Mouse (Mus musculus) erythroblast, embryonic 14.5 days (primary cell): ENCODE data around the gene Zfp961. TPM values are rescaled to one million over a fixed set of nuclear protein-coding genes. Genes with fewer than 3 reads are reported as not detected.
"Not testable (repeated sequence)": the region's sequence is repeated elsewhere in the genome, so short reads cannot be mapped to it uniquely, and the experiment has no call there.

ENCODE experiments used
- H3K27me3 ChIP-seq: 2 replicates; pipeline ENCODE4 v1.6.1; 2012; ENCODE audit warnings: inconsistent platforms; ENCODE audit not compliant: control insufficient read depth
- H3K36me3 ChIP-seq: 2 replicates; pipeline ENCODE4 v1.6.1; 2012; ENCODE audit warnings: mild to moderate bottlenecking, inconsistent platforms; ENCODE audit not compliant: control insufficient read depth
- H3K4me1 ChIP-seq: 2 replicates; pipeline ENCODE4 v1.6.1; 2012; ENCODE audit warnings: inconsistent platforms; ENCODE audit not compliant: control insufficient read depth
- H3K4me3 ChIP-seq: replicated peaks from 2 replicates; pipeline ENCODE3; 2012; ENCODE audit warnings: moderate library complexity, mild to moderate bottlenecking, inconsistent platforms
- H3K9me3 ChIP-seq: 2 replicates; pipeline ENCODE4 v1.6.1; 2012; ENCODE audit warnings: low read length, inconsistent platforms, mixed read lengths; ENCODE audit not compliant: control insufficient read depth
- GATA1 ChIP-seq: IDR thresholded peaks from 2 replicates; pipeline ENCODE4 v1.6.1; 2012; ENCODE audit warnings: low read length, inconsistent platforms, mixed read lengths
- TAL1 ChIP-seq: IDR thresholded peaks from 3 replicates; pipeline ENCODE4 v1.6.1; 2012; ENCODE audit warnings: low read length, inconsistent platforms, mixed read lengths
- polyA plus RNA-seq: library from polyadenylated mRNA; stranded (reverse); fragments of >175 nt; gene quantifications from 2 replicates; pipeline ENCODE4 v1.2.3, GENCODE M21; 2012

Gene Zfp961
- polyA plus RNA-seq, result 0.03 and 0.12 TPM in 2 replicates

DNA sequence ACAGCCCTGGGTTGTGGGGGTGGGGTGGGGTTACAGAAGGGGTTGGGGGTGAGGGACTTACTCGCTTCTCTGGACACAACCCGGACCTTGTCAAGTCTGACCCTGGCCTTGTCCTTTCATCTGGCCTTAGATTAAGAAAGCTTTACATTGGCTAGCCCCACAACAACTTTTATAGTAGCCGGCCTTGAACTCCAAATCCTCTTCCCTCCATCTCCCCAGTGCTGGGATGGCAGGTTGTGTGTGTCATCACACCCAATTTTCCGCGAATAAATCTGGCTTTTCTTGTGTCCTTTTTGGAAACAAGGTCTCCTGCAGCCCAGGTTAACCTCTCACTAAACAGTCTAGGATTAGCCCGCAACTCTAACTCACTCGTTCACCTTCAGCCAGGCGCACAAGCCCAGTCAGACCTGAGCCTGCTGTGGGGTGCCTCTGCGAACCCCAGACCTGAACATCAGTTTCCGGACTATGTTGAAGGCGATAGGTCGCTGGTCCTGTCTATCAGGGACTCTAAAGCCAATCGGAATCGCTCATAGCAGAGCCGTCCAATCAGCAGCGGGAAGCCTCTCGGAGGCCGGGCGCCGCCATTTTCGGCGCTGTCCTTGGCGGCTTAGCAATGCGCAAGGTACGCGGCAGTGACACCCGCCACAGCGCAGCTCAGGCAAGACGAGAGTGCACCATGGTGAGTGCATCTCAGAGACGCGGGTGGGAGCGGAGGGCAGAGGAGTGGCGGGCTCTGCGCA lies at the start of gene Zfp961:
Zfp961 (plus strand) TSS at position 557 of the 740 bp plus-strand sequence.
- Histone ChIP-seq H3K36me3 (peaks cover 5% of the 10 kb centered on the region), H3K9me3 (no peaks in the 10 kb centered on the region), H3K4me3 (peak within 1 kb of the TSS; percentile 77), H3K27me3 (peaks cover 18% of the 10 kb centered on the region), H3K4me1 (peaks cover 26% of the 10 kb centered on the region)
- TF ChIP-seq GATA1 (no peak), TAL1 (no peak)

DNA sequence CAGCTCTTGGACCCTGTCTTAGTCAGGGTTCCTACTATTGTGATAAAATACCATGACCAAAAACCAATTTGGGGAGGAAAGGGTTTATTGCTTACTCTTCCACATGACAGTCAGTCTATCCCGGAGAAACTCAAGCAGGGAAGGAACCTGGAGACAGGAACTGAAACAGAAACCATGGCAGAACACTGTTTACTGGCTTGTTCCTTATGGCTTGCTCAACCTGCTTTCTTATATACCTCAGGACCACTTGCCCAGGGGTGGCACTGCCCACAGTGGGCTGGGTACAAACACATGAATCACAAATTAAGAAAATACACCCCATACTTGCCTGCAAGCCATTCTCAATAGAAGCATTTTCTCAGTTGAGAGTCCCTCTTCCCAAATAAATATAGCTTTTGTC lies 47.8 kb upstream of the Zfp961 start:
- H3K27me3 ChIP-seq, H3K36me3 ChIP-seq, H3K4me1 ChIP-seq, H3K9me3 ChIP-seq, H3K4me3 ChIP-seq: not testable (repeated sequence)

DNA sequence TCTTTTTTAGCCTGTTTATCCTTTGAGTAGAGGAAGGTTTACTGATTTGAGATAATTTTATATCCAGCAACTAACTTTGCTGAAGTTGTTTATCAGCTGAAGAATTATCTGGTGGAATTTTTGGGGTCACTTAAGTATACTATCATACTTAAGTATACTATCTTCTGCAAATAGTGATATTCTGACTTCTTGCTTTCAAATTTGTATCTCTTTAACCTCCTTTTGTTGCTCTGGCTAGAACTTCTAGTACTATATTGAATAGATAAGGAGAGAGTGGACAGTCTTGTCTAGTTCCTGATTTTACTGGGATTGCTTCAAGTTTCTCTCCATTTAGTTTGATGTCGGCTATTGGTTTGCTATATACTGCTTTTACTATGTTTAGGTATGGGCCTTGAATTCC lies 44.0 kb upstream of the Zfp961 start:
- H3K9me3 ChIP-seq, result no peaks in the 10 kb centered on the region
- H3K27me3 ChIP-seq, result no peaks in the 10 kb centered on the region
- H3K36me3 ChIP-seq, result no peaks in the 10 kb centered on the region
- peaks cover 17% of the 10 kb centered on the region for H3K4me1 ChIP-seq
- TF ChIP-seq TAL1 (no peak), GATA1 (no peak)
- no peak overlapping the region for H3K4me3 ChIP-seq

DNA sequence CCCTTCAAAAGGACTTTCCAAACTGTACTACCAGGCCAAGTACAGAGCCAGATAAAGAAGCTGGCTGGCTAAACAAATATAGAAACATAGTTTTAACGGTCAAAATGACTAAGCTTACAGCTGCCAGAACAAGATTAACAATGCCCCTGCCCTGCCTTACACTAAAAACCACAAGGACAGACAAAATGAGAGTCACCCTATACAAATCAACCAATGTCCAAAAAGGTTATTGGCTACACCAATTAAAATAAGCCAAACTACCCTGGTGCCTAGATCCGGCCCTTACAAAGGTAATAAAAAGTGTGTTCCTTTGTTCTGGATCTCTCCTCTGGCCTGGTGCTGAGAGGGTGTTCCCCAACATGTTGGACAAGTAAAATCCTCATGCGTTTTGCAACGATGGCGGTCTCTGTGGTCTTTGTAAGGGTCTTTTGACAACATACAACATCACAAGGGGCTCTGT lies 43.0 kb upstream of the Zfp961 start:
- Histone ChIP-seq H3K36me3 (no peaks in the 10 kb centered on the region), H3K27me3 (no peaks in the 10 kb centered on the region), H3K9me3 (no peaks in the 10 kb centered on the region), H3K4me1 (peaks cover 17% of the 10 kb centered on the region), H3K4me3 (peak overlapping the region; percentile 88)
- TF ChIP-seq TAL1, result no peak
- TF ChIP-seq GATA1, result no peak

DNA sequence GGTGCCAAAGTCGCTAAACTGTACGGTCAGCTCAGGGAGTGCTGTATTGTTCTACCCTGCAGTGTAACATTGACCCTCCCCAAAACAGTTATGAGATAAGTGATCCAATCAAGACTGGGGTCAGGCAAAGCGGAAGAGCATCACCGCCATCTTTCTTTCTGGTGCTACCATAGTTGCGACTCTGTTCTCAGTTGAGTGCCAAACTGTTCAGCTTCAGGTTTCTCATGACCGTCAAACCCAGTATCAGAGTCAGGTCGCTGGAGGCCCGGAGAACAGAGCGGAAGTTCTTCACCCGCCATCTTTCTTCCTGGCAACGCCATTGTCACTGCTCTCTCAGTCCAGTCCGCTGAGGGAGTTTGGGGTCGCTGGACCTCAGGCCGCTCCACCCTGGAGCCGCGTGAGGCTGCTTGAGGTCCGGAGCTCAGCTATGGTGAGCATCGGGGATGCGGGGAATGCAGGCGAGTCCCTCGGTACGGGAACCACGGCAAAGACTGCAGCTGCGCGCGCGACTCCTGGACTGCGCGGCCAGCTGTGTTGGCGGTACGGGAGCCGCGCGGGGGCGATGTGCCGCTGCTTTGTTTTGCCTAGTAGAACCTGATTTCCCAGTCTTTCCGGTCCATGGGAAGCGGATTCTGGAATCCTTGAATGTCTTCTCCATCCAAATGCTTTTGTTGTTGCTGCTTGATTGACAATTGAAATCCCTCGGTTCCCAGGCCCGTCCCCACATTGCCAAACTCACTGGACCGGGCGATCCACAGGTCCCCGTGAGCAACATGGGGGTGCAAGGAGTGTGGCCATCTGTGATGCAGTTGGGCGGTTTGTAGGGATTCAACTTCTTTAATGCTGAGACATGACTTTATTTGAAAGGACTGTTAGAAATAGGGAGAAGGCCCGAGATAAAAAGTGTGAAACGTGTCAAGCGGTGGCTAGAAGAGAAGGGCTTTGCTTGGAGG lies 42.3 kb upstream of the Zfp961 start, which contains the start of the genes Zfp882 and Zfp617:
Zfp882 (plus strand) TSS at position 300 of the 953 bp plus-strand sequence.
Zfp617 (plus strand) TSS at position 327 of the 953 bp plus-strand sequence.
- TF ChIP-seq TAL1 (no peak), GATA1 (no peak)
- H3K4me3 ChIP-seq, result peak within 1 kb of the TSS; percentile 88
- no peaks in the 10 kb centered on the region for H3K9me3 ChIP-seq

DNA sequence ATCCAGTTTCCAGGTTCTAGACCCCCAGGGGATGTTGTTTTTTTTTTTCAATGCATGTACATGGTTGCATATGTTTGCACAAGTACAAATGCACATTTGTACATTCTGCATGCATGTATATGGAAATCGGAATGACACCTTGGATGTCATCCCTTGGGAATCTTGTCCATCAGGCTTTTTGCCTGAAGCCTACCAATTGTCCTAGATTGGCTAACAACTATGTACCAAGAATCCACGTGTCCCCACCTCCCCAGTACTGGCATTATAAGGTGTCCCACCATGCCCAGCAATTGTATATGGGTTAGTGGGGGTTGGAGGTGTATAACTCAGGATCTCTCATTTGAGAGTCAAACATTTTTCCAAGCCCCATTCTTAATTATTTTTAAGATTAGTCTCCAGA lies 38.6 kb upstream of the Zfp961 start:
- TF ChIP-seq GATA1 (no peak), TAL1 (no peak)

More for the DNA sequence above, 42.3 kb upstream of the Zfp961 start, which contains the start of the genes Zfp882 and Zfp617:
- Histone ChIP-seq H3K36me3 (no peaks in the 10 kb centered on the region), H3K27me3 (no peaks in the 10 kb centered on the region), H3K4me1 (peaks cover 17% of the 10 kb centered on the region)

DNA sequence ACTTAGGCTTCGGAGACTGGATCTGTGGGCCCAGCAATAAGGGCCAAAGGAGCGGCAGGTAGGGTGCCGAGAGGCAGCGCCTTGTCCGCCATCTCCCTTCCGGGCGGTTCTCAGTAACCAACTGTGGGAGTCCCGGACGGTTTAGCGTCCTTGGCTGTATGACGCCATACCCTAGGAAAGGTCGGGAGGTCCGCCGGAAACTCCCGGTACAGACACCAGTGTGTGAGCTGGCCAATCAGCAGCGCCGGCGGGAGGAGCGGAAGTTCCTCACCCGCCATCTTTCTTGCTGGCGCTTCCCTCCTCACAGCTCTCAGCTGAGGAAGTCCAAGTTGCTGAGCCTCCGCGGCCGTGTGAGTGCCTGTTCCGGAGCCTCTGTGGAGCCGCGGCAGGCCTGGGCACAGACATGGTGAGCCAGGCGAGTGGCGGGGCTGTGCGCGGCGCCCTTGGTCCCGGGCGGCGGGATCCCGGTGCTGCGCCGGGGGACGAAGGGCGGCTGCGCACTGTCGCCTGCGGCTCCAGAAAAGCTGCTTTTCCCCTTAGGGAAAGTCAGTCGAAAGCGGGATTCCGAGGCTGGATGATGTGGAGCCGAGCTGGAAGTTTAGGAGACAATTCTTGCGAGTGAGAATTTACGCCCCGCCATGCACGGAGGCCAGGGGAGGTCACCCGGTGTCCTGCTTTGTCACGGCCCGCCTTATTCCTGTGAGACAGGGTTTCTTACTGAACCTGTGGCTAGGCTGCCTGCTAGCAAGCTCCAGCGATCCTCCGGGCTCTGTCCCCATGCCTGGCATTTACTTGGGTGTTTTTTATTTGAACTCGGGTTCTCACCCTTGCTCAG lies 28.1 kb upstream of the Zfp961 start:
- TF ChIP-seq GATA1 (no peak), TAL1 (no peak)
- Histone ChIP-seq H3K9me3 (no peaks in the 10 kb centered on the region), H3K27me3 (no peaks in the 10 kb centered on the region), H3K4me1 (peaks cover 46% of the 10 kb centered on the region), H3K4me3 (peak overlapping the region; percentile 99), H3K36me3 (peaks cover 28% of the 10 kb centered on the region)

More for the DNA sequence above, 38.6 kb upstream of the Zfp961 start:
- Histone ChIP-seq H3K27me3 (no peaks in the 10 kb centered on the region), H3K4me3 (no peak overlapping the region), H3K36me3 (peaks cover 10% of the 10 kb centered on the region), H3K4me1 (peaks cover 17% of the 10 kb centered on the region), H3K9me3 (no peaks in the 10 kb centered on the region)

DNA sequence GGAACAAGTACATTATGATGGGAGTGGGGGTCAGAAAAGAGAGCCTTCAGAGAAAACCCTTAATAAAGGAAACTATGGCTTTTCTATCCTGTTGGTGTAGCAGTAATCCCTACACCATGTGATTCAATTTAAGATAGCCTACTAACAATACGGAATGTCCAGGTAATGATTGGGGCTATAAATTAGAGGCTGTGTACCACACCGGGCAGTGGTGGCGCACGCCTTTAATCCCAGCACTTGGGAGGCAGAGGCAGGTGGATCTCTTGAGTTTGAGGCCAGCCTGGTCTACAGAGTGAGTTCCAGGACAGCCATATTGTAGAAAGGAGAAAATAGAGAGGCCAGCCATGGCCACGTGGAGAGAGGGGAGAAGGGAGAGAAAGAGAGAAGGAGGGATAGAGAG lies 25.0 kb upstream of the Zfp961 start:
- Histone ChIP-seq H3K4me1 (peaks cover 52% of the 10 kb centered on the region), H3K4me3 (no peak overlapping the region), H3K9me3 (peaks cover 3% of the 10 kb centered on the region; the same call in 1 of the 2 replicates), H3K27me3 (no peaks in the 10 kb centered on the region), H3K36me3 (peaks cover 55% of the 10 kb centered on the region)
- TF ChIP-seq GATA1, result no peak
- TF ChIP-seq TAL1, result no peak
